ENCODE assay signal across 8 mouse cellular contexts in the genomic region with DNA sequence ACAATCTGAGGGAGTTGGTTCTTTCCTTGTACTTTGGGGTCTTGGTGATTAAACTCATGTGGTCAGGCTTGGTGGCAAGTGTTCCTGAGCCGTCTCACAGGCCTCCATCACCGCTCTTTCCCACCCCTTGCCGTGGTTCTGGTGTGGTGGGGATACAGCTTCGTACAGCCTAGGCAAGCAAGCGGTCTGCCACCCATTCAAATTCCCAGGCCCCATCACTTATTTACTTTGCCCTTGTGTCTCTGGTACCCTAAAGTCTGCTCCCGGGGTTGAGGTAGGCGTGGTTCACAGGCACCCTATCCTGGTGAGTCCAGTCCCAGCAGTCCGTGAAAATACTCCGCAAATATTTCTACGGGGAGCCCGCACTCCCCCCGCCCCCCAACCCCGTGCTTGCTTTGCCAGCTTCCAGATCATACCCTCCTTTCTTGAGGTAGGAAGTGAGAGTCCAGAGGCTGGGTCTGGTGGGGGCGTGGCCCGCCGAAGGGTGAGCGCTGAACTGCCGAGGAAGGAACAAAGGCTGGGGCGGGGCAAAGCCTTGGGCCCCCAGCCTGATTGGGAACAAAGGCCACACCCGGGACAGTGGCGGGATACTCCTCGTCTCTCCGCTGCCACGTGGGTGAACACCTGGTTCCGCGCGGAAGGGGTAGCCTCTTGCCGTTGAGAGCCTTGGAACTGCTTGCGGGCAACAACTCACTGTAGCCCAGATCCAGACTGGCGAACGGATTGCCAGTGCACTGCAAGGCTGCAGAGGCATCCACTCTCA. TPM values are rescaled to one million over a fixed set of nuclear protein-coding genes. Genes with fewer than 3 reads are reported as not detected.
DNase-seq lines count a peak whose midpoint lies in the region; ATAC-seq and TF ChIP-seq lines count a peak whose summit lies in the region.

No protein-coding gene starts in this region.

- peak overlapping the region; percentile 41 for H3ac ChIP-seq in C2C12 (ENCODE audit: control insufficient read depth, insufficient read length, low read depth)

- H3K27me3 ChIP-seq in C2C12 (ENCODE audit: control insufficient read depth, insufficient read depth, insufficient read length): peaks cover 3% of the 10 kb centered on the region
- H3K27me3 ChIP-seq in embryonic facial prominence, embryonic 11.5 days (ENCODE audit: control insufficient read depth, insufficient read depth, low read length): no peaks in the 10 kb centered on the region
- H3K27me3 ChIP-seq in heart, embryonic 13.5 days (replicated peaks): no peaks in the 10 kb centered on the region
- no peaks in the 10 kb centered on the region for H3K27me3 ChIP-seq in kidney, embryonic 15.5 days

- peak overlapping the region; percentile 99 for H3K9ac ChIP-seq in embryonic facial prominence, embryonic 11.5 days (replicated peaks; ENCODE audit: low read length)
- H3K9ac ChIP-seq in heart, embryonic 13.5 days: peak overlapping the region; percentile 99
- peak overlapping the region; percentile 97 for H3K9ac ChIP-seq in kidney, embryonic 15.5 days

- no peak for TF ChIP-seq CTCF in C2C12 (IDR thresholded peaks at IDR 0.05; ENCODE audit: control insufficient read depth, insufficient read depth, insufficient read length)

- H3K79me2 ChIP-seq in C2C12 (ENCODE audit: control insufficient read depth, insufficient read depth): peaks cover 35% of the 10 kb centered on the region

- peak overlapping the region; percentile 97 for H3K4me2 ChIP-seq in embryonic facial prominence, embryonic 11.5 days (ENCODE audit: low read depth, low read length)
- H3K4me2 ChIP-seq in heart, embryonic 13.5 days: peak overlapping the region; percentile 93
- peak overlapping the region; percentile 83 for H3K4me2 ChIP-seq in kidney, embryonic 15.5 days

- H3K36me3 ChIP-seq in C2C12 (ENCODE audit: control insufficient read depth, insufficient read depth): peaks cover 29% of the 10 kb centered on the region
- peaks cover 9% of the 10 kb centered on the region for H3K36me3 ChIP-seq in embryonic facial prominence, embryonic 11.5 days (replicated peaks; ENCODE audit: control insufficient read depth, insufficient read depth, low read depth, low read length)
- H3K36me3 ChIP-seq in heart, embryonic 13.5 days: peaks cover 28% of the 10 kb centered on the region
- peaks cover 27% of the 10 kb centered on the region for H3K36me3 ChIP-seq in kidney, embryonic 15.5 days

- peak; percentile 77 for ATAC-seq in embryonic facial prominence, embryonic 11.5 days (replicated peaks; ENCODE audit: insufficient number of reproducible peaks, low FRiP score, low TSS enrichment, low read depth)
- peak; percentile 42; the same call in 1 of the 2 replicates for ATAC-seq in heart, embryonic 13.5 days (ENCODE audit: extremely low read depth, insufficient number of reproducible peaks, low FRiP score, low TSS enrichment)
- ATAC-seq in kidney, embryonic 15.5 days (replicated peaks; ENCODE audit: low FRiP score): peak; percentile 78

- 4% methylated on average over 31 of the region's 31 CpGs for WGBS in embryonic facial prominence, embryonic 11.5 days
- 6% methylated on average over 31 of the region's 31 CpGs for WGBS in heart, embryonic 13.5 days
- 3% methylated on average over 31 of the region's 31 CpGs for WGBS in kidney, embryonic 15.5 days

- H3K9me3 ChIP-seq in embryonic facial prominence, embryonic 11.5 days (replicated peaks; ENCODE audit: control insufficient read depth, low read length): no peaks in the 10 kb centered on the region
- H3K9me3 ChIP-seq in heart, embryonic 13.5 days: no peaks in the 10 kb centered on the region
- H3K9me3 ChIP-seq in kidney, embryonic 15.5 days (replicated peaks): no peaks in the 10 kb centered on the region

- H3K79me3 ChIP-seq in C2C12 (ENCODE audit: low read depth): peaks cover 30% of the 10 kb centered on the region

- H3K4me3 ChIP-seq in C2C12 (ENCODE audit: insufficient read depth, poor library complexity, severe bottlenecking): no peak overlapping the region
- peak overlapping the region; percentile 96 for H3K4me3 ChIP-seq in embryonic facial prominence, embryonic 11.5 days (ENCODE audit: low read depth, low read length)
- H3K4me3 ChIP-seq in heart, embryonic 13.5 days: peak overlapping the region; percentile 97
- H3K4me3 ChIP-seq in kidney, embryonic 15.5 days (replicated peaks): peak overlapping the region; percentile 92

- no peaks in the 10 kb centered on the region; the same call in 1 of the 2 replicates for H3K4me1 ChIP-seq in embryonic facial prominence, embryonic 11.5 days (ENCODE audit: control insufficient read depth, insufficient read depth, low read length)
- peaks cover 28% of the 10 kb centered on the region for H3K4me1 ChIP-seq in heart, embryonic 13.5 days
- peaks cover 38% of the 10 kb centered on the region for H3K4me1 ChIP-seq in kidney, embryonic 15.5 days

- peak; percentile 84 for DNase-seq in adrenal gland, adult 2 months
- peak; percentile 95 for DNase-seq in embryonic facial prominence, embryonic 11.5 days (ENCODE audit: low spot score)
- DNase-seq in lung, postnatal 25 days (ENCODE audit: low spot score): peak; percentile 84
- DNase-seq in retina, embryonic 14.5 days (ENCODE audit: low spot score): peak; percentile 84
- DNase-seq in urinary bladder, postnatal 25 days (ENCODE audit: low spot score): peak; percentile 62

- peak overlapping the region; percentile 100 for H3K27ac ChIP-seq in embryonic facial prominence, embryonic 11.5 days (replicated peaks; ENCODE audit: low read depth, low read length)
- H3K27ac ChIP-seq in heart, embryonic 13.5 days (replicated peaks): peak overlapping the region; percentile 100
- H3K27ac ChIP-seq in kidney, embryonic 15.5 days: peak overlapping the region; percentile 100

TF ChIP-seq in C2C12, 6 proteins besides CTCF, POLR2A, EP300 and RAD21:
- TF ChIP-seq CEBPB (IDR thresholded peaks at IDR 0.05; ENCODE audit: low read depth) (no peak), USF1 (IDR thresholded peaks at IDR 0.05; ENCODE audit: low read depth) (peak; percentile 5), MAX (IDR thresholded peaks at IDR 0.05) (peak; percentile 93), MYOD1 (IDR thresholded peaks at IDR 0.05; ENCODE audit: control insufficient read depth, insufficient read length, low read depth) (peak; percentile 17)

RNA-seq across cellular contexts. Expression of a gene that starts 11.7 kb away (rescaled TPM):
- polyA plus RNA-seq in C2C12 (2012; fragmentation: generic; extraction: Trizol): 128 TPM
- total RNA-seq in adrenal gland, adult 2 months (2021): 100 to 1,000 TPM; 212 to 215 TPM
- polyA plus RNA-seq in adrenal gland, adult 2 months (2012; rRNA removed): 37.2 and 41.9 TPM in 2 replicates
- polyA plus RNA-seq in embryonic facial prominence, embryonic 11.5 days (2014; fragmentation: Nextera tagmentation; extraction: Ambion mirVana): 107 and 116 TPM in 2 replicates
- 126 and 138 TPM in 2 replicates for polyA plus RNA-seq in heart, embryonic 13.5 days (2015; fragmentation: Nextera tagmentation; extraction: Ambion mirVana)
- polyA plus RNA-seq in kidney, embryonic 15.5 days (2015; fragmentation: Nextera tagmentation; extraction: Ambion mirVana): 144 and 146 TPM in 2 replicates

RNA-seq across cellular contexts. Expression of a gene that starts 13.1 kb away (rescaled TPM):
- polyA plus RNA-seq in C2C12 (2012; fragmentation: generic; extraction: Trizol): 19.4 TPM
- 10 to 100 TPM; 10.7 to 15.5 TPM for total RNA-seq in adrenal gland, adult 2 months (2021)
- 53.7 and 59.9 TPM in 2 replicates for polyA plus RNA-seq in adrenal gland, adult 2 months (2012; rRNA removed)
- 22.6 and 22.9 TPM in 2 replicates for polyA plus RNA-seq in embryonic facial prominence, embryonic 11.5 days (2014; fragmentation: Nextera tagmentation; extraction: Ambion mirVana)
- polyA plus RNA-seq in heart, embryonic 13.5 days (2015; fragmentation: Nextera tagmentation; extraction: Ambion mirVana): 15.1 and 16.9 TPM in 2 replicates
- 22.1 and 24.8 TPM in 2 replicates for polyA plus RNA-seq in kidney, embryonic 15.5 days (2015; fragmentation: Nextera tagmentation; extraction: Ambion mirVana)

RNA-seq across cellular contexts. Expression of a gene that starts 15.1 kb away (rescaled TPM):
- polyA plus RNA-seq in C2C12 (2012; fragmentation: generic; extraction: Trizol): 239 TPM
- 100 to 1,000 TPM; 196 to 219 TPM for total RNA-seq in adrenal gland, adult 2 months (2021)
- polyA plus RNA-seq in adrenal gland, adult 2 months (2012; rRNA removed): 98.5 and 122 TPM in 2 replicates
- polyA plus RNA-seq in embryonic facial prominence, embryonic 11.5 days (2014; fragmentation: Nextera tagmentation; extraction: Ambion mirVana): 172 and 177 TPM in 2 replicates
- 82.3 and 93.6 TPM in 2 replicates for polyA plus RNA-seq in heart, embryonic 13.5 days (2015; fragmentation: Nextera tagmentation; extraction: Ambion mirVana)
- 113 and 114 TPM in 2 replicates for polyA plus RNA-seq in kidney, embryonic 15.5 days (2015; fragmentation: Nextera tagmentation; extraction: Ambion mirVana)

RNA-seq across cellular contexts. Expression of a gene that starts 24.0 kb away (rescaled TPM):
- 606 TPM for polyA plus RNA-seq in C2C12 (2012; fragmentation: generic; extraction: Trizol)
- 100 to 1,000 TPM; 212 to 228 TPM for total RNA-seq in adrenal gland, adult 2 months (2021)
- 173 and 261 TPM in 2 replicates for polyA plus RNA-seq in adrenal gland, adult 2 months (2012; rRNA removed)
- 525 and 526 TPM in 2 replicates for polyA plus RNA-seq in embryonic facial prominence, embryonic 11.5 days (2014; fragmentation: Nextera tagmentation; extraction: Ambion mirVana)
- 155 and 165 TPM in 2 replicates for polyA plus RNA-seq in heart, embryonic 13.5 days (2015; fragmentation: Nextera tagmentation; extraction: Ambion mirVana)
- 283 and 298 TPM in 2 replicates for polyA plus RNA-seq in kidney, embryonic 15.5 days (2015; fragmentation: Nextera tagmentation; extraction: Ambion mirVana)

RNA-seq across cellular contexts. Expression of a gene that starts 25.0 kb away (rescaled TPM):
- 0.05 TPM for polyA plus RNA-seq in C2C12 (2012; fragmentation: generic; extraction: Trizol)
- 1 to 10 TPM in 1 of 2 experiments, not detected in 1; 1.5 TPM for total RNA-seq in adrenal gland, adult 2 months (2021)
- 0.38 TPM in 1 of 2 replicates, not detected in the other for polyA plus RNA-seq in adrenal gland, adult 2 months (2012; rRNA removed)
- not detected in 2 replicates for polyA plus RNA-seq in embryonic facial prominence, embryonic 11.5 days (2014; fragmentation: Nextera tagmentation; extraction: Ambion mirVana)
- 0.11 and 0.14 TPM in 2 replicates for polyA plus RNA-seq in heart, embryonic 13.5 days (2015; fragmentation: Nextera tagmentation; extraction: Ambion mirVana)
- polyA plus RNA-seq in kidney, embryonic 15.5 days (2015; fragmentation: Nextera tagmentation; extraction: Ambion mirVana): 0.15 and 0.44 TPM in 2 replicates
